Mouse (Mus musculus) heart, embryonic 13.5 days (tissue): ENCODE results near the gene Nubp2. TPM values are rescaled to one million over a fixed set of nuclear protein-coding genes. Genes with fewer than 3 reads are reported as not detected.

Experiments used
- ATAC-seq: fragments of 200-750 bp; cut with Nextera tagmentation; 2 replicates; pipeline ENCODE4 v1.8.0; 2017; ENCODE audit warnings: moderate TSS enrichment; ENCODE audit not compliant: insufficient number of reproducible peaks, low FRiP score, low TSS enrichment; ENCODE audit errors: extremely low read depth
- H3K27ac ChIP-seq: fragments of 300-500 bp; sonication (generic); replicated peaks from 2 replicates; pipeline ENCODE4 v1.5.1; 2015; ENCODE audit warnings: moderate library complexity, mild to moderate bottlenecking, inconsistent platforms
- H3K27me3 ChIP-seq: fragments of 300-500 bp; sonication (generic); replicated peaks from 2 replicates; pipeline ENCODE4 v1.6.1; 2015; ENCODE audit warnings: mild to moderate bottlenecking, inconsistent platforms
- H3K36me3 ChIP-seq: fragments of 300-500 bp; sonication (generic); 2 replicates; pipeline ENCODE4 v1.6.1; 2015; ENCODE audit warnings: mild to moderate bottlenecking, inconsistent platforms
- H3K4me1 ChIP-seq: fragments of 300-500 bp; sonication (generic); 2 replicates; pipeline ENCODE4 v1.6.1; 2015; ENCODE audit warnings: inconsistent platforms
- H3K4me2 ChIP-seq: fragments of 300-500 bp; sonication (generic); 2 replicates; pipeline ENCODE4 v1.6.1; 2015; ENCODE audit warnings: inconsistent platforms, mild to moderate bottlenecking, moderate library complexity
- H3K4me3 ChIP-seq: fragments of 300-500 bp; sonication (generic); 2 replicates; pipeline ENCODE4 v1.5.1; 2015; ENCODE audit warnings: moderate library complexity, mild to moderate bottlenecking, inconsistent platforms
- H3K9ac ChIP-seq: fragments of 300-500 bp; sonication (generic); 2 replicates; pipeline ENCODE4 v1.6.1; 2015; ENCODE audit warnings: inconsistent platforms, mild to moderate bottlenecking, moderate library complexity
- H3K9me3 ChIP-seq: fragments of 300-500 bp; sonication (generic); 2 replicates; pipeline ENCODE4 v1.6.1; 2016; ENCODE audit warnings: inconsistent platforms
- WGBS: fragments of 180-500 bp; shearing (Covaris S2); methylation state at CpG from one replicate; pipeline ENCODE4 v1.1.7; 2015; ENCODE audit warnings: mixed read lengths; 5-methylcytosine and 5-hydroxymethylcytosine counted together
- polyA plus RNA-seq: library from polyadenylated mRNA; unstranded; fragments of >200 nt; fragmentation: Nextera tagmentation; extraction: Ambion mirVana; gene quantifications from 2 replicates; pipeline ENCODE4 v1.2.1, GENCODE M21; 2015

Nubp2 gene
- polyA plus RNA-seq, 1 experiment from 2014 or later, result 36.1 TPM

GRCm38 (mm10) chr17:24841133-24841532, 45.0 kb downstream of the Nubp2 start:
- H3K4me1 ChIP-seq, result peaks cover 11% of the 10 kb centered on the region
- no peak overlapping the region for H3K9ac ChIP-seq
- 55% methylated on average over 4 of the region's 4 CpGs for WGBS
- no peak overlapping the region for H3K4me2 ChIP-seq
- no peaks in the 10 kb centered on the region for H3K9me3 ChIP-seq
- peaks cover 62% of the 10 kb centered on the region for H3K27me3 ChIP-seq
- H3K36me3 ChIP-seq, result no peaks in the 10 kb centered on the region
- H3K27ac ChIP-seq, result no peak overlapping the region
- ATAC-seq, result no peak
- no peak overlapping the region for H3K4me3 ChIP-seq

- no peak for ATAC-seq
- H3K36me3 ChIP-seq, result no peaks in the 10 kb centered on the region
- H3K4me3 ChIP-seq, result no peak overlapping the region
- peaks cover 64% of the 10 kb centered on the region for H3K27me3 ChIP-seq
- H3K9me3 ChIP-seq, result no peaks in the 10 kb centered on the region
- peaks cover 10% of the 10 kb centered on the region for H3K4me1 ChIP-seq
- 43% methylated on average over 5 of the region's 5 CpGs for whole genome bisulfite sequencing
- no peak overlapping the region for H3K27ac ChIP-seq
- H3K9ac ChIP-seq, result no peak overlapping the region
- no peak overlapping the region for H3K4me2 ChIP-seq
These were observed 45.8 kb downstream of the Nubp2 start for GRCm38 (mm10) chr17:24840341-24840740.

- WGBS, result 57% methylated on average over 8 of the region's 8 CpGs
These were observed 46.3 kb downstream of the Nubp2 start, which contains the start of gene Hagh for GRCm38 (mm10) chr17:24839842-24840241. TSS of gene Hagh (plus strand) at chr17:24840143.

More at GRCm38 (mm10) chr17:24839842-24840241, 46.3 kb downstream of the Nubp2 start, which contains the start of gene Hagh:
- peaks cover 62% of the 10 kb centered on the region for H3K27me3 ChIP-seq
- no peaks in the 10 kb centered on the region for H3K9me3 ChIP-seq
- ATAC-seq, result no peak
- H3K4me2 ChIP-seq, result no peak within 1 kb of the TSS
- no peaks in the 10 kb centered on the region for H3K36me3 ChIP-seq
- H3K9ac ChIP-seq, result no peak within 1 kb of the TSS
- H3K4me1 ChIP-seq, result peaks cover 6% of the 10 kb centered on the region
- H3K27ac ChIP-seq, result no peak within 1 kb of the TSS
- no peak within 1 kb of the TSS for H3K4me3 ChIP-seq

Other genes with a start within 250 kb of the Nubp2 start
- gene Slc9a3r2, start 236.0 kb downstream of the Nubp2 start, polyA plus RNA-seq, result 46.8 and 51.1 TPM in 2 replicates
- not detected in 2 replicates for gene Npw, start 227.9 kb downstream of the Nubp2 start, polyA plus RNA-seq
- 15.1 and 15.8 TPM in 2 replicates for gene Zfp598, start 216.7 kb downstream of the Nubp2 start, polyA plus RNA-seq
- 0.59 and 0.83 TPM in 2 replicates for gene Syngr3, start 196.4 kb downstream of the Nubp2 start, polyA plus RNA-seq
- gene Gfer, start 190.2 kb downstream of the Nubp2 start, polyA plus RNA-seq, result 31.4 and 31.9 TPM in 2 replicates
- 1.1 TPM in 2 replicates for gene Noxo1, start 190.1 kb downstream of the Nubp2 start, polyA plus RNA-seq
- 45.7 and 47.4 TPM in 2 replicates for gene Tbl3, start 178.7 kb downstream of the Nubp2 start, polyA plus RNA-seq
- not detected in 2 replicates for gene Rnf151, start 168.3 kb downstream of the Nubp2 start, polyA plus RNA-seq
- gene Rps2, start 168.2 kb downstream of the Nubp2 start, polyA plus RNA-seq, result 903 and 1,010 TPM in 2 replicates
- 344 and 399 TPM in 2 replicates for gene Ndufb10, start 161.9 kb downstream of the Nubp2 start, polyA plus RNA-seq
- 0.68 and 1.1 TPM in 2 replicates for gene Rpl3l, start 158.5 kb downstream of the Nubp2 start, polyA plus RNA-seq
- gene Msrb1, start 149.7 kb downstream of the Nubp2 start, polyA plus RNA-seq, result 18.0 and 20.4 TPM in 2 replicates
- gene Hs3st6, start 133.4 kb downstream of the Nubp2 start, polyA plus RNA-seq, result 0.24 and 0.59 TPM in 2 replicates
- not detected in 2 replicates for gene Meiob, start 82.1 kb downstream of the Nubp2 start, polyA plus RNA-seq
- gene Hagh, start 46.2 kb downstream of the Nubp2 start, polyA plus RNA-seq, result 47.3 and 54.5 TPM in 2 replicates
- gene Fahd1, start 36.0 kb downstream of the Nubp2 start, polyA plus RNA-seq, result 36.9 and 39.7 TPM in 2 replicates
- gene Igfals, start 20.4 kb downstream of the Nubp2 start, polyA plus RNA-seq, result 0.11 and 0.50 TPM in 2 replicates
- 27.8 and 29.9 TPM in 2 replicates for gene Spsb3, start 294 bp upstream of the Nubp2 start, polyA plus RNA-seq
- gene Eme2, start 8.7 kb upstream of the Nubp2 start, polyA plus RNA-seq, result 20.7 and 22.5 TPM in 2 replicates
- 79.2 and 81.5 TPM in 2 replicates for gene Mrps34, start 8.8 kb upstream of the Nubp2 start, polyA plus RNA-seq
- gene Nme3, start 10.2 kb upstream of the Nubp2 start, polyA plus RNA-seq, result 32.0 and 41.0 TPM in 2 replicates
- gene Mapk8ip3, start 50.6 kb upstream of the Nubp2 start, polyA plus RNA-seq, result 24.1 and 25.2 TPM in 2 replicates
- gene Jpt2, start 74.3 kb upstream of the Nubp2 start, polyA plus RNA-seq, result 122 and 123 TPM in 2 replicates
- 4.0 and 4.4 TPM in 2 replicates for gene Cramp1l, start 129.4 kb upstream of the Nubp2 start, polyA plus RNA-seq
- gene Ift140, start 129.7 kb upstream of the Nubp2 start, polyA plus RNA-seq, result 11.7 and 13.4 TPM in 2 replicates
- gene Tmem204, start 197.2 kb upstream of the Nubp2 start, polyA plus RNA-seq, result 18.0 and 19.4 TPM in 2 replicates
- gene Telo2, start 229.6 kb upstream of the Nubp2 start, polyA plus RNA-seq, result 25.1 and 29.0 TPM in 2 replicates
- 0.11 and 0.15 TPM in 2 replicates for gene Ptx4, start 234.4 kb upstream of the Nubp2 start, polyA plus RNA-seq
- 15.7 and 17.9 TPM in 2 replicates for gene Clcn7, start 247.0 kb upstream of the Nubp2 start, polyA plus RNA-seq